Mouse (Mus musculus) heart, adult 11 months (tissue): Measurements from ENCODE around the gene Esp1.
"Not testable (repeated sequence)": the region's sequence is repeated elsewhere in the genome, so short reads cannot be mapped to it uniquely, and the experiment has no call there.

Experiments used
- DNase-seq: peaks from one replicate; pipeline ENCODE4 v3.0.0; 2022

The Esp1 gene

DNA sequence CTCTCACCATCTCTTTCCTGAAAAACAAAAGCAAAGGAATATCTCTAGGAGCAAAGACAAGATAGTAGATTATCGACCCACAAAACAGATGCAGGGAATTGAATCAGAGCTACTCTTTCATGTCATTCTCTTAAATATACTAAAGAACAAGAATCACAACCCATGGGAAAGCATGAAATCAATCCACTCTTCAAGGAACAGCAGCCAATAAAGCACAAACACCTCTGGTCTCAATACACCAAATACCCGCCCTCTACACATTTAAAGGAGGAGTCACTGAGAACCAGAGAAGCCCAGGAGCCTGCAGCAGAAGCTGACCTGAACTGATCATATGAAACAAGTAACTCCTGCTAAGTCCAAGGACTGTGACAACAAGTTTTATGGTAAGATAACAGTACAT is at the start of gene Esp1:
Gene Esp1, plus strand, starts transcription at position 301 of the 400 bp plus-strand sequence.
- no peak for DNase-seq

- DNase-seq, result no peak
These were observed 10.6 kb upstream of the Esp1 start for GRCm38 (mm10) chr17:40716273-40716672.

DNA sequence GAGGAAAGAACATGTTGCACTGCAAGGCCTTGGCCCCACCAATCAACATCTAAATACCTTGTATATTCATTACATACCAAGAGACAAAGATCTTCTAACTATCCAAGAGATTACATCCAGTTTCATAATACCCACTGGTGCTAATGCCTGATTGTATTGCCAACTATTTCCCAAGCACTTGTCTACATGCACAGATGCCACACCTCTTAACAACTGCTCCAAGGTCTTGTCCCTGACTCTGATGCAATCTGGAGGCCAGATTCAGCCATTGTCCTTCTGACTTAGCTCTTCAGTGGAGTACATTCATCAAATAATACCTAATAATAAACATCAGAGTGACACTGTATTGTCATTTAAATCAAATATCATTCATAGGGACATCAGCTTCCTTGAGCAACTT is 9.9 kb upstream of the Esp1 start:
- DNase-seq, result not testable (repeated sequence)

- no peak for DNase-seq
These were observed 4.4 kb downstream of the Esp1 start for GRCm38 (mm10) chr17:40731296-40731695.

DNA sequence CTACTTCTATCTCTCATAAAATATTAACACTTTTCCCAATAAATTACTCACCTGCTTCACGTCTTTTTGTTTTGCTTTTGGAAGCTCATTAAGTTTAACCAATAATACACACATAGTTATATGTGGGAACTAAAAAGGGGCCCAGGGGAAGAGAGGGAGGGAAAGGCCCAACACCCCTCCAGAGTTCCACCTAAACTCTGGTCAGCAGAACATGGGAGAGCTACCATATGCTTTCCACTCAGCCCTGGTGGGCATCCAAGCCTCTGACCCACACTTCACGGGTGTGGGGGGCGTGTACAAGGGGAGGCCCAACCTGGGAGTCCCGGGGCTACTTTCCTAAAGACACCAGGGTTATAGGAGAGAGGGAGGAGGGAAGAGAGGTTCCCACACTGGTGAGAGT is 4.8 kb downstream of the Esp1 start:
- peak; percentile 52 for DNase-seq

DNA sequence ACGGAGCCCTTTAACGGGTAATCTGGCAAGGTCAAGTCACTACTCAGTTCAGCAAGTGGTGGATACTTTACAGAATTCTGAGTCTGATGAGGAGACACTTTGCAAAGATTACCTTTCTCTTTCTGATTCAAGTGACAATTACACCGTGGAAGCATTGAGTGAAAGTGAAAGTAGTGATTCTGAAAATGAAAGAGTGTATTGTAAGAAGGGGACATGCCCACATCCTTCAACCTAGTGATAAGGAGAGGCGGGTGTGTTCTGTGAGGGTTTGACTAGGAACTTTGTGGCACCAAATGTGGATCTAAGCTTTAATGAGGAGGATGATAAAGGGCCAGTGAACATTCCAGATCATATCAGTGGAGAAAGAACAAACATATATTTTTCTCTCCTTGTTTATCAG is 36.7 kb downstream of the Esp1 start:
- no peak for DNase-seq

GRCm38 (mm10) chr17:40767120-40767519 is 40.2 kb downstream of the Esp1 start:
- no peak for DNase-seq
